9 mouse cellular contexts compared by ENCODE assay signal in the genomic region with DNA sequence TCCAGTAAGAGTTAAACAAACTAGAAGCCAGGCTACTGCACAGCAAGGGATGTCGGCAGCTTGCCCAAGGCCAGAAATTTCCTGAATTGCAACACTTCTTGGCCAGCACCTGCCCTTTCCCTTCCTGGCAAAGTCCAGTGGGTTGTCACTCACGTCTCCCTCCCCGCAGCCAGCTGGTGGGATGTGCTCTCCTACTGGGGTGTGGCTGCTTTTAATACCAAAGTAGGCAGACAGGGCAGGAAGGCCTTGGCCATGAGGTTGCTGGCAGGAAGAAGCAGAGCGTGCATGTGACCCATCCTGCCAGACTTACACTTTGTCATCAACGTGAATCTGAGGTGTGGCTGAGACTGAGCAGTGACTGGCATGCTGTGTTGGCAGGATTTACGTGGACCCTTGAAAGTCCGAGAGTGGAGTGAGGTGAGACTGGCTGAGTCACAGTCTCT. TPM values are rescaled to one million over a fixed set of nuclear protein-coding genes. Genes with fewer than 3 reads are reported as not detected.
A peak's percentile ranks its signal among the peaks of the same experiment; 100 is the strongest.
DNase-seq lines count a peak whose midpoint lies in the region; ATAC-seq and TF ChIP-seq lines count a peak whose summit lies in the region.
"Had no signal": no experiment of that assay in that cellular context is flagged by ENCODE, and none has a peak within 500 bp of the region (broad histone marks: within the 10 kb centered on the region; RNA-seq: fewer than 3 reads in every experiment).

No protein-coding gene starts in this region.

- peak; percentile 62 for ATAC-seq in limb, embryonic 14.5 days (ENCODE audit: low FRiP score, low read depth)
- peak; percentile 96 for ATAC-seq in intestine, postnatal 0 days
- ATAC-seq in liver, postnatal 0 days, result peak; percentile 89

- no peak for TF ChIP-seq POLR2A in limb, embryonic 14.5 days (IDR thresholded peaks at IDR 0.05; ENCODE audit: borderline replicate concordance, extremely low read depth, insufficient read depth, insufficient read length)
- no peak for TF ChIP-seq POLR2A in brain, embryonic 14.5 days (IDR thresholded peaks at IDR 0.05; ENCODE audit: borderline replicate concordance, extremely low read depth, insufficient read depth, insufficient read length, poor library complexity, severe bottlenecking)

- H3K9ac ChIP-seq in limb, embryonic 14.5 days (ENCODE audit: low read depth, low read length, severe bottlenecking), result no peak overlapping the region
- H3K9ac ChIP-seq in intestine, postnatal 0 days (ENCODE audit: low read depth, low read length), result no peak overlapping the region
- H3K9ac ChIP-seq in liver, postnatal 0 days (replicated peaks), result no peak overlapping the region
- H3K9ac ChIP-seq: limb, embryonic 13.5 days had no signal

- no peaks in the 10 kb centered on the region for H3K27me3 ChIP-seq in limb, embryonic 14.5 days (ENCODE audit: control insufficient read depth, insufficient read depth, low read length)
- H3K27me3 ChIP-seq in limb, embryonic 10.5 days (ENCODE audit: low read depth, poor library complexity, severe bottlenecking), result no peaks in the 10 kb centered on the region
- H3K27me3 ChIP-seq in intestine, postnatal 0 days (replicated peaks; ENCODE audit: control insufficient read depth, insufficient read depth, low read length), result no peaks in the 10 kb centered on the region
- H3K27me3 ChIP-seq in liver, postnatal 0 days (ENCODE audit: insufficient read depth, low read length), result no peaks in the 10 kb centered on the region
- H3K27me3 ChIP-seq: limb, embryonic 13.5 days had no signal

- no peak for TF ChIP-seq CTCF in brain, embryonic 14.5 days (IDR thresholded peaks at IDR 0.05; ENCODE audit: borderline replicate concordance, extremely low read depth, insufficient read depth, insufficient read length)
- TF ChIP-seq CTCF in intestine, postnatal 0 days (IDR thresholded peaks at IDR 0.05; ENCODE audit: low read depth), result peak; percentile 52
- TF ChIP-seq CTCF in liver, postnatal 0 days (IDR thresholded peaks at IDR 0.05; ENCODE audit: low read depth), result no peak

- DNase-seq in limb, embryonic 14.5 days (ENCODE audit: low spot score), result peak; percentile 41
- DNase-seq in limb, embryonic 10.5 days (ENCODE audit: low spot score), result no peak
- DNase-seq in brain, embryonic 14.5 days (ENCODE audit: low read depth), result peak; percentile 64
- DNase-seq in gastrocnemius, postnatal 25 days, result peak; percentile 91
- DNase-seq in liver, postnatal 0 days, result peak; percentile 86
- peak; percentile 60 for DNase-seq in right cerebral cortex, postnatal 4 days
- no peak for DNase-seq in thymus, postnatal 10 days (ENCODE audit: low spot score in 2 of 2)

- no peaks in the 10 kb centered on the region for H3K4me1 ChIP-seq in limb, embryonic 14.5 days (ENCODE audit: control insufficient read depth, insufficient read depth, low read length)
- peaks cover 9% of the 10 kb centered on the region; the same call in 1 of the 2 replicates for H3K4me1 ChIP-seq in limb, embryonic 10.5 days
- no peaks in the 10 kb centered on the region; the same call in 1 of the 2 replicates for H3K4me1 ChIP-seq in intestine, postnatal 0 days (replicated peaks; ENCODE audit: control insufficient read depth, insufficient read depth, low read length)
- H3K4me1 ChIP-seq in liver, postnatal 0 days (ENCODE audit: insufficient read depth), result peaks cover 16% of the 10 kb centered on the region

- peak; percentile 85 for TF ChIP-seq EP300 in liver, postnatal 0 days (IDR thresholded peaks at IDR 0.05; ENCODE audit: low read depth)

- 41% methylated on average over 7 of the region's 7 CpGs for WGBS in limb, embryonic 14.5 days
- WGBS in limb, embryonic 10.5 days, result 66% methylated on average over 7 of the region's 7 CpGs
- 9% methylated on average over 7 of the region's 7 CpGs for WGBS in intestine, postnatal 0 days
- WGBS in liver, postnatal 0 days (ENCODE audit: insufficient replicate concordance), result 21% methylated on average over 7 of the region's 7 CpGs

- no peaks in the 10 kb centered on the region for H3K9me3 ChIP-seq in limb, embryonic 14.5 days (ENCODE audit: control insufficient read depth, low read length)
- H3K9me3 ChIP-seq in limb, embryonic 10.5 days (replicated peaks), result no peaks in the 10 kb centered on the region
- no peaks in the 10 kb centered on the region for H3K9me3 ChIP-seq in intestine, postnatal 0 days (ENCODE audit: control insufficient read depth)
- H3K9me3 ChIP-seq in liver, postnatal 0 days (ENCODE audit: low read length), result no peaks in the 10 kb centered on the region
- H3K9me3 ChIP-seq: limb, embryonic 13.5 days had no signal

- no peak overlapping the region for H3K27ac ChIP-seq in limb, embryonic 14.5 days (replicated peaks; ENCODE audit: low read depth, low read length)
- no peak overlapping the region for H3K27ac ChIP-seq in limb, embryonic 10.5 days
- H3K27ac ChIP-seq in intestine, postnatal 0 days (ENCODE audit: low read depth, low read length), result peak overlapping the region; percentile 87
- peak overlapping the region; percentile 79 for H3K27ac ChIP-seq in liver, postnatal 0 days (ENCODE audit: low read depth)
- H3K27ac ChIP-seq: limb, embryonic 13.5 days had no signal

- H3K4me2 ChIP-seq in limb, embryonic 14.5 days (replicated peaks; ENCODE audit: low read depth, low read length, severe bottlenecking), result no peak overlapping the region
- peak overlapping the region; percentile 18; the same call in 1 of the 2 replicates for H3K4me2 ChIP-seq in intestine, postnatal 0 days (replicated peaks; ENCODE audit: low read depth)
- no peak overlapping the region for H3K4me2 ChIP-seq in liver, postnatal 0 days (ENCODE audit: low read depth, low read length)
- H3K4me2 ChIP-seq: limb, embryonic 13.5 days had no signal

- H3K4me3 ChIP-seq in limb, embryonic 14.5 days (replicated peaks; ENCODE audit: low read length), result no peak overlapping the region
- H3K4me3 ChIP-seq in limb, embryonic 10.5 days, result no peak overlapping the region
- no peak overlapping the region for H3K4me3 ChIP-seq in intestine, postnatal 0 days (ENCODE audit: low read depth, low read length)
- H3K4me3 ChIP-seq in liver, postnatal 0 days (ENCODE audit: low read depth, low read length), result no peak overlapping the region
- H3K4me3 ChIP-seq: limb, embryonic 13.5 days had no signal

- H3K36me3 ChIP-seq in limb, embryonic 14.5 days (ENCODE audit: control insufficient read depth, insufficient read depth, low read length), result no peaks in the 10 kb centered on the region
- no peaks in the 10 kb centered on the region for H3K36me3 ChIP-seq in limb, embryonic 10.5 days
- H3K36me3 ChIP-seq in intestine, postnatal 0 days (ENCODE audit: control insufficient read depth, insufficient read depth), result no peaks in the 10 kb centered on the region
- H3K36me3 ChIP-seq in liver, postnatal 0 days (replicated peaks; ENCODE audit: insufficient read depth, low read length), result no peaks in the 10 kb centered on the region
- H3K36me3 ChIP-seq: limb, embryonic 13.5 days had no signal

RNA-seq across cellular contexts. Expression of gene Pnrc1, which starts 28.6 kb away (rescaled TPM):
- 61.4 and 66.5 TPM in 2 replicates for polyA plus RNA-seq in limb, embryonic 14.5 days (2012; rRNA removed)
- 121 and 137 TPM in 2 replicates for polyA plus RNA-seq in limb, embryonic 14.5 days (2014; fragmentation: Nextera tagmentation; extraction: Ambion mirVana)
- polyA plus RNA-seq in limb, embryonic 10.5 days (2016; fragmentation: Nextera tagmentation; extraction: Ambion mirVana), result 71.1 and 87.1 TPM in 2 replicates
- polyA plus RNA-seq in brain, embryonic 14.5 days (2012; rRNA removed), result 54.0 and 61.3 TPM in 2 replicates
- total RNA-seq in gastrocnemius, postnatal 25 days (2021), result 100 to 1,000 TPM; 132 to 145 TPM
- polyA plus RNA-seq in intestine, postnatal 0 days (2015; fragmentation: Nextera tagmentation; extraction: Ambion mirVana), result 113 and 131 TPM in 2 replicates
- 71.4 and 74.3 TPM in 2 replicates for polyA plus RNA-seq in liver, postnatal 0 days (2015; fragmentation: Nextera tagmentation; extraction: Ambion mirVana)

RNA-seq across cellular contexts. Expression of gene Rngtt, which starts 48.8 kb away (rescaled TPM):
- 7.3 and 8.3 TPM in 2 replicates for polyA plus RNA-seq in limb, embryonic 14.5 days (2012; rRNA removed)
- 16.9 and 19.4 TPM in 2 replicates for polyA plus RNA-seq in limb, embryonic 14.5 days (2014; fragmentation: Nextera tagmentation; extraction: Ambion mirVana)
- 30.3 and 33.8 TPM in 2 replicates for polyA plus RNA-seq in limb, embryonic 10.5 days (2016; fragmentation: Nextera tagmentation; extraction: Ambion mirVana)
- polyA plus RNA-seq in brain, embryonic 14.5 days (2012; rRNA removed), result 10.4 and 15.0 TPM in 2 replicates
- total RNA-seq in gastrocnemius, postnatal 25 days (2021), result 1 to 10 TPM; 6.3 to 8.6 TPM
- polyA plus RNA-seq in intestine, postnatal 0 days (2015; fragmentation: Nextera tagmentation; extraction: Ambion mirVana), result 7.7 and 10.0 TPM in 2 replicates
- polyA plus RNA-seq in liver, postnatal 0 days (2015; fragmentation: Nextera tagmentation; extraction: Ambion mirVana), result 8.6 and 9.3 TPM in 2 replicates

RNA-seq across cellular contexts. Expression of gene Srsf12, which starts 52.5 kb away (rescaled TPM):
- polyA plus RNA-seq in limb, embryonic 14.5 days (2012; rRNA removed), result 10.9 and 13.3 TPM in 2 replicates
- polyA plus RNA-seq in limb, embryonic 14.5 days (2014; fragmentation: Nextera tagmentation; extraction: Ambion mirVana), result 13.3 and 20.3 TPM in 2 replicates
- polyA plus RNA-seq in limb, embryonic 10.5 days (2016; fragmentation: Nextera tagmentation; extraction: Ambion mirVana), result 6.0 and 8.8 TPM in 2 replicates
- 22.0 and 34.0 TPM in 2 replicates for polyA plus RNA-seq in brain, embryonic 14.5 days (2012; rRNA removed)
- not detected for total RNA-seq in gastrocnemius, postnatal 25 days (2021)
- polyA plus RNA-seq in intestine, postnatal 0 days (2015; fragmentation: Nextera tagmentation; extraction: Ambion mirVana), result 1.5 and 2.0 TPM in 2 replicates
- polyA plus RNA-seq in liver, postnatal 0 days (2015; fragmentation: Nextera tagmentation; extraction: Ambion mirVana), result 0.04 and 0.08 TPM in 2 replicates

Comparison
In these comparisons a context has a peak if more than half of its experiments do, and no peak if none do; other contexts are left out.
1. DNase-seq: peak in limb, embryonic 14.5 days (single experiment), brain, embryonic 14.5 days (single experiment), gastrocnemius, postnatal 25 days (single experiment), liver, postnatal 0 days (single experiment) and right cerebral cortex, postnatal 4 days (single experiment); none in limb, embryonic 10.5 days (single experiment) and thymus, postnatal 10 days (0 of 2).
2. H3K27ac ChIP-seq: peak in intestine, postnatal 0 days (single experiment) and liver, postnatal 0 days (single experiment); none in limb, embryonic 14.5 days (single experiment) and limb, embryonic 10.5 days (single experiment).
3. Peak in every context shown above with its lines, with median percentiles within 50 percentile points of each other: ATAC-seq.